Mouse (Mus musculus) hindbrain, postnatal 0 days (tissue): ENCODE results near the gene Sgca. TPM values are rescaled to one million over a fixed set of nuclear protein-coding genes. Genes with fewer than 3 reads are reported as not detected.

Experiments used
- ATAC-seq: fragments of 200-750 bp; cut with Nextera tagmentation; 2 replicates; pipeline ENCODE4 v1.8.0; 2017; ENCODE audit warnings: mild to moderate bottlenecking, moderate TSS enrichment, moderate library complexity
- DNase-seq: peaks from one replicate; pipeline ENCODE4 v3.0.0-alpha.2; 2015; ENCODE audit warnings: low spot score
- H3K27ac ChIP-seq: fragments of 300-500 bp; sonication (generic); 2 replicates; pipeline ENCODE4 v1.5.1; 2014; ENCODE audit warnings: mild to moderate bottlenecking
- H3K27me3 ChIP-seq: fragments of 300-500 bp; sonication (generic); 2 replicates; pipeline ENCODE4 v1.6.1; 2014; ENCODE audit warnings: low read length, mixed read lengths; ENCODE audit not compliant: insufficient read depth
- H3K36me3 ChIP-seq: fragments of 300-500 bp; sonication (generic); 2 replicates; pipeline ENCODE4 v1.6.1; 2014; ENCODE audit warnings: low read length, mixed read lengths; ENCODE audit not compliant: insufficient read depth
- H3K4me1 ChIP-seq: fragments of 300-500 bp; sonication (generic); 2 replicates; pipeline ENCODE4 v1.6.1; 2014; ENCODE audit warnings: antibody characterized with exemption, low read length, mixed read lengths; ENCODE audit not compliant: insufficient read depth
- H3K4me2 ChIP-seq: fragments of 300-500 bp; sonication (generic); 2 replicates; pipeline ENCODE4 v1.6.1; 2014; ENCODE audit warnings: low read depth, mild to moderate bottlenecking, low read length, moderate library complexity, mixed read lengths
- H3K4me3 ChIP-seq: fragments of 300-500 bp; sonication (generic); 2 replicates; pipeline ENCODE4 v1.5.1; 2014; ENCODE audit warnings: low read length
- H3K9ac ChIP-seq: fragments of 300-500 bp; sonication (generic); replicated peaks from 2 replicates; pipeline ENCODE4 v1.6.1; 2014; ENCODE audit warnings: mild to moderate bottlenecking, low read length, moderate library complexity, mixed read lengths
- H3K9me3 ChIP-seq: fragments of 300-500 bp; sonication (generic); 2 replicates; pipeline ENCODE4 v1.6.1; 2016; ENCODE audit warnings: low read length, mixed read lengths
- CTCF ChIP-seq: IDR thresholded peaks from 2 replicates; pipeline ENCODE4 v1.5.1; 2016; ENCODE audit warnings: antibody characterized with exemption, control low read depth, low read depth
- WGBS: fragments of 180-500 bp; shearing (Covaris S2); extraction: QIAGEN DNeasy Blood & Tissue Kit; methylation state at CpG from one replicate; pipeline ENCODE4 v1.1.7; 2014; 5-methylcytosine and 5-hydroxymethylcytosine counted together
- polyA plus RNA-seq: library from polyadenylated mRNA; unstranded; fragments of >200 nt; fragmentation: Nextera tagmentation; extraction: Ambion mirVana; gene quantifications from 2 replicates; pipeline ENCODE4 v1.2.1, GENCODE M21; 2015
- total RNA-seq: library from RNA; depleted of rRNA; stranded (reverse); fragments of >200 nt; gene quantifications from 2 replicates; pipeline ENCODE4 v1.2.3, GENCODE M21; 2014

Sgca gene
- total and polyA plus RNA-seq, 2 experiments from 2014 or later, result 0.26 to 0.52 TPM

DNA sequence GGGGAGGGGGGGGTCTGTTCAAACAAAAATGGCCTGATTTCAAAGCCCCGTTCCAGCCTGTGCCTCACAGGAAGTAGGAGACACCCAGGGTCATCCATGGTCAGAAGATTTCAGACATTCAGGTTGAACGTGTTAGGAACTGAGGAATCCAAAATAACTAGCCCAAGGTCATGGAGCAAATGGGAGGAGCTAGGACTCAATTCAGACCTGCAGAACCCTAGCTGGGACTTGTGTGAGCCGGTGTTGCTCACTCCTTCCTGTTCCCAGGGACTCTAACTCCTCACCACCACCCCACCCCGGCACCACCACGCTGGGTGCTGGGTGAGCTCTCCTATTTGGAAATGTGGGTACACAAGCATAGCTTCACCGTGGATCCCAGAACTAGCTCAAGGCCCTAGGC lies 11.2 kb upstream of the Sgca start:
- Histone ChIP-seq H3K36me3 (no peaks in the 10 kb centered on the region), H3K27ac (no peak overlapping the region), H3K9ac (no peak overlapping the region), H3K9me3 (no peaks in the 10 kb centered on the region), H3K4me2 (no peak overlapping the region), H3K27me3 (no peaks in the 10 kb centered on the region), H3K4me3 (no peak overlapping the region), H3K4me1 (peaks cover 23% of the 10 kb centered on the region)
- ATAC-seq (no peak), DNase-seq (no peak)
- no peak for TF ChIP-seq CTCF
- WGBS, result 47% methylated on average over 6 of the region's 6 CpGs

DNA sequence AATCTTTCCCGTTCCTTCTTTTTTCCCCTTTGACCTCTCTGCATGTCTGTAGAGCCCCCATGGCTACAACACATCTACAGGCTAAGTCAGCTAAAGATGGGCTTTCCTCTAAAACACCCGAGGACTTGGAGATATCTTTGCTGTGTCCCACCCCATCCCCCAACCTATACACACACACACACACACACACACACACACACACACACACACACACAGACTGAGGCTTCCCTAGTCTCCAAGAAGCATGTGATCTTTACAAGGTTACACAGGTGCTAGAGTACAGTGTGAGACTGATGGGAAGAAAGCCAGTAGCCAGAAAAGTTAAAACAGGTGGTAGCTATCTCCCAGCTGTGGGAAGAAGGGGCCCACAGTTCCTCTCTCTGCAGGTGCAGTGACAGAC lies 10.3 kb upstream of the Sgca start:
- Histone ChIP-seq H3K36me3 (no peaks in the 10 kb centered on the region), H3K4me1 (peaks cover 23% of the 10 kb centered on the region), H3K9me3 (no peaks in the 10 kb centered on the region), H3K27ac (no peak overlapping the region), H3K9ac (no peak overlapping the region), H3K4me2 (no peak overlapping the region), H3K27me3 (no peaks in the 10 kb centered on the region), H3K4me3 (no peak overlapping the region)
- DNase-seq, result no peak
- WGBS, result 54% methylated on average over 2 of the region's 2 CpGs
- no peak for ATAC-seq
- TF ChIP-seq CTCF, result no peak

DNA sequence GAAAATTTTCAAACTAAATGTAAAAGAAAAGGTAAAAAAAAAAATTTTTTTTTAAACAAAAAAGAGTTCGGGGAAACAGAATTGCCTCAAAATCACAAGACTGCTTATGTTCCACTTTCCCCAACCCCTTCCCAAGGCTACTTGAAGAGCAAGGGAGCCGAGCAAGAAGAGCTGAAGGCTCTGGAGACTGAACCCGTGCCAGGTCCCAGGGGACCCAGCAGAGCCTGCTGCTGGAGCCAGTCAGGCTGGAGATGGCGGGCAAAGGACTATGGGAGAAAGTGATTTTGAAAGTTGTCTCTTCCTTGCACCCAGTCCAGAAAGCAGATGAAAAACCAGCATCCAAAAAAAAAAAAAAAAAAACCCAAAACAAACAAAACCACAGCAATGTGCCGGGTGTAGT lies 9.7 kb upstream of the Sgca start:
- ATAC-seq (no peak), DNase-seq (no peak)
- H3K4me1 ChIP-seq, result peaks cover 23% of the 10 kb centered on the region
- H3K4me3 ChIP-seq, result no peak overlapping the region
- no peak overlapping the region for H3K9ac ChIP-seq
- no peaks in the 10 kb centered on the region for H3K27me3 ChIP-seq
- H3K4me2 ChIP-seq, result no peak overlapping the region
- TF ChIP-seq CTCF, result no peak
- no peak overlapping the region for H3K27ac ChIP-seq
- no peaks in the 10 kb centered on the region for H3K9me3 ChIP-seq
- WGBS, result 77% methylated on average over 5 of the region's 5 CpGs
- H3K36me3 ChIP-seq, result no peaks in the 10 kb centered on the region

DNA sequence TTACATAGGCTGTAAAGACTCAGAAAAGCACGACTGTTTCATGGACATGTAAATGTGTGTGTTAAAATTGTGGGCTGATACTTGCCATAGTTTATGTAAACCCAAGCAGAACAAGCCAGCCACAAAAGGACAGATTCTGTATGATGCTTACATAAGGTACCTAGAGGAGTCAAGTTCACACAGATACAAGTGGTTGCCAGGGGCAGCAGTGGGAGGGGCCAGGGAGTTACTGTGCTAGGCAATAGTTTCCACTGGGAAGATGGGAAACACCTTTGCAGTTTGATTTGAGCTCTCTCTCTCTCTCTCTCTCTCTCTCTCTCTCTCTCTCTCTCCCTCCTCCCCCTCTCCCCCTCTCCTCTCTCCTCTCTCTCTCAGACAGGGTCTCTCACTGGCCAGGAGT lies 9.0 kb upstream of the Sgca start:
- ATAC-seq (no peak), DNase-seq (no peak)
- no peak for TF ChIP-seq CTCF
- H3K9me3 ChIP-seq, result no peaks in the 10 kb centered on the region
- H3K9ac ChIP-seq, result no peak overlapping the region
- WGBS, result 45% methylated on average over 1 of the region's 1 CpGs
- H3K27ac ChIP-seq, result no peak overlapping the region
- H3K4me3 ChIP-seq, result no peak overlapping the region
- peaks cover 19% of the 10 kb centered on the region for H3K4me1 ChIP-seq
- no peak overlapping the region for H3K4me2 ChIP-seq
- H3K36me3 ChIP-seq, result no peaks in the 10 kb centered on the region
- H3K27me3 ChIP-seq, result no peaks in the 10 kb centered on the region

DNA sequence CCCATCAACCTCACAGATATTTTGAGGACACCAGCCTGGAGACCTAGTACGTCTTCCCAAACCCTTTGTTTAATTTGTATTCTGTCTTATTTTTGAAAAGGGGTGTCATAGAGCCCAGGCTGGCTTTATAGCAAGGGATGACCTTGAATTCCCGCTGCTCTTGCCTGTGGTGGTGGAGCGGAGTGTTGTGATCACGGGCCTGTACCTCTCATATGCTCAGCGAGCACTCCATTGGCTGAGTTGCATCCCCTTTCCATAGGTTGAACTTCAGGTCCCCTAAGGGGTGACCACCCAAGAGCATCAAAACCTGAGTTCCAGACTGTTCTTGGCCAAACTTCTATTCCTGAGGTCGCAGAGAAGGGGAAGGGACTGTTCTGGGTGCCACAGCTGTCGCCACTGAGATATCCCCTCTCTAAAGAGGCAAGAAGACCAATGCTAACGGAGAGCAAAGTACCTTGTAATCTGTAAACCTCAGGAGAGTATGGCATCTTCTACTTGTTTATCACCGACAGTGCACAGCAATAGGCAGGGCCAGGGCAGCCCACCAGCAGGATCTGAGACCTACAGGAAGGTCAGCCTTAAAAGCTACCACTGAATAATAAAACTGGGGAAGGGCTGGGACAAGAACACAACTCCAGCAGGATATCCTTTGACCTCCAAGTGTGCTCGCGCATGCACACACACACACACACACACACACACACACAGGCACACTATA lies 3.5 kb upstream of the Sgca start:
- TF ChIP-seq CTCF, result no peak
- H3K4me1 ChIP-seq, result peaks cover 7% of the 10 kb centered on the region; the same call in 1 of the 2 replicates
- peak overlapping the region; percentile 50 for H3K4me2 ChIP-seq
- WGBS, result 73% methylated on average over 11 of the region's 11 CpGs
- no peaks in the 10 kb centered on the region for H3K27me3 ChIP-seq
- H3K4me3 ChIP-seq, result peak overlapping the region; percentile 18; the same call in 1 of the 2 replicates
- DNase-seq (no peak), ATAC-seq (no peak; the same call in 1 of the 2 replicates)
- H3K9ac ChIP-seq, result peak overlapping the region; percentile 50; the same call in 1 of the 2 replicates
- H3K27ac ChIP-seq, result peak overlapping the region; percentile 54
- H3K36me3 ChIP-seq, result no peaks in the 10 kb centered on the region
- no peaks in the 10 kb centered on the region for H3K9me3 ChIP-seq

DNA sequence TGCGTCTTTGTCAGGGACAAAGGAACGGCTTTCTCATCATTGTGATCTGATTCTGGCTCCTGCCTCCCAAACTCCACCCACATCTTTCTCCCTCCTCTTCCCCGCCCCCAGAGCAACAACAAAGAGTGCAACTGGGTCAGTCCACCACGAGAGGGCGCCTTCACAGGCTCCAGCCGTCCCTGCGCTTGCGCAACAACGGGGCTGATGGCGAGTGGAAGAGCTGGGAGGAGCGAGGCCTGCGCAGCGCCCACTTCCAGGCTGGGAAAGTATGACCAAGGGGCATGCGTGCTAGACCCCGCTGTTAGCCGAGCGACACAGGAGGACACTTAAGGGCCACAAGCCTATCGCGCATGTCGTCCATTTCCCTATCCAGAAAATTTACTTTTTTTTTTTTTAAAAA lies 2.8 kb upstream of the Sgca start:
- Histone ChIP-seq H3K4me3 (peak overlapping the region; percentile 18), H3K27me3 (no peaks in the 10 kb centered on the region), H3K36me3 (no peaks in the 10 kb centered on the region), H3K27ac (peak overlapping the region; percentile 87), H3K9ac (peak overlapping the region; percentile 50), H3K4me1 (peaks cover 7% of the 10 kb centered on the region; the same call in 1 of the 2 replicates), H3K4me2 (peak overlapping the region; percentile 50), H3K9me3 (no peaks in the 10 kb centered on the region)
- DNase-seq (peak; percentile 98), ATAC-seq (peak; percentile 96)
- TF ChIP-seq CTCF, result peak; percentile 99
- under 1% methylated on average over 20 of the region's 20 CpGs for WGBS
